Mouse (Mus musculus) cerebellum, adult (tissue): ENCODE results near the gene B4galt1.
A peak's percentile ranks its signal among the peaks of the same experiment; 100 is the strongest.

Source experiments
- ATAC-seq: cut with Nextera tagmentation; 2 replicates; pipeline ENCODE4 v1.9.2; 2017; ENCODE audit warnings: mild to moderate bottlenecking, moderate library complexity, mixed read lengths; ENCODE audit not compliant: insufficient number of reproducible peaks, low FRiP score, low TSS enrichment

Gene B4galt1

GRCm38 (mm10) chr4:40785620-40786166 lies 68.1 kb downstream of the B4galt1 start:
- ATAC-seq, result no peak

GRCm38 (mm10) chr4:40784556-40785169 lies 69.1 kb downstream of the B4galt1 start:
- ATAC-seq, result no peak

- ATAC-seq, result no peak
These were observed 70.8 kb downstream of the B4galt1 start for GRCm38 (mm10) chr4:40783049-40783448.

GRCm38 (mm10) chr4:40781797-40782495 lies 71.9 kb downstream of the B4galt1 start:
- ATAC-seq, result no peak

- no peak for ATAC-seq
These were observed 72.7 kb downstream of the B4galt1 start for GRCm38 (mm10) chr4:40781143-40781542.

GRCm38 (mm10) chr4:40778656-40779055 lies 75.1 kb downstream of the B4galt1 start:
- no peak for ATAC-seq

GRCm38 (mm10) chr4:40777116-40777515 lies 76.7 kb downstream of the B4galt1 start:
- no peak for ATAC-seq

GRCm38 (mm10) chr4:40776416-40776815 lies 77.4 kb downstream of the B4galt1 start:
- ATAC-seq, result no peak

- ATAC-seq, result peak; percentile 71; the same call in 1 of the 2 replicates
These were observed 79.2 kb downstream of the B4galt1 start for GRCm38 (mm10) chr4:40774279-40775259.

GRCm38 (mm10) chr4:40759876-40760275 lies 93.9 kb downstream of the B4galt1 start:
- ATAC-seq, result no peak

GRCm38 (mm10) chr4:40757780-40758420 lies 95.9 kb downstream of the B4galt1 start, which contains the start of gene Smu1:
Gene Smu1 (minus strand): TSS chr4:40757923.
- ATAC-seq, result peak; percentile 99

- ATAC-seq, result peak; percentile 69
These were observed 96.5 kb downstream of the B4galt1 start for GRCm38 (mm10) chr4:40757157-40757779.
